Mouse (Mus musculus): ENCODE measurements around the gene Ccn1.

DNA sequence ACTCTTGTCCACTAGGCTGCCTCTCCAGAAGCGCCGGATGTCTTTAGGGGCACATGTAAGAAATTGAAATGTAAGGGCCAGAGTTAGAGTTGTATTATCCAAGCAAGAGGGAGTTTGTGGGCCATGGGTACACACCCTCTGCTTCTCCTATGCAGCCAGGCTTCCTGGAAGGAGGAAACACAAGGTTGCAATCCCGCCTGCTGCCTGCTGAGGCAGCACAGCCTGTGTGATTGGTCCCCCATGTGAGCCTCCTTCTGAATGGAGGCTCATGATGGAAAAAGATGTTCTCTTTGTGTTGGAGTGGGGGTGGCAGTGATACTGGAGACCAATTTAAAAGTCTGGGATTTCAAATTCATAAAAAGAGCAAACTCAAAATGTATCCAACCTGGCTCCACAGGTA is 22.0 kb downstream of the Ccn1 start:
- TF ChIP-seq CTCF (IDR thresholded peaks at IDR 0.05; ENCODE audit: extremely low read depth, insufficient read length, insufficient replicate concordance, low read depth, low read length) (peak; percentile 68; the same call in 1 of the 2 replicates), POLR2A (IDR thresholded peaks at IDR 0.05; ENCODE audit: low read depth, low read length) (no peak)

All from small intestine, adult 2 months (tissue).